Mouse (Mus musculus) heart, embryonic 14.5 days (tissue): ENCODE measurements around the gene Cnot2. TPM values are rescaled to one million over a fixed set of nuclear protein-coding genes. Genes with fewer than 3 reads are reported as not detected.

Experiments
- ATAC-seq: fragments of 200-750 bp; cut with Nextera tagmentation; 2 replicates; pipeline ENCODE4 v1.8.0; 2017; ENCODE audit warnings: low read depth, moderate TSS enrichment; ENCODE audit not compliant: insufficient number of reproducible peaks, insufficient read depth, low FRiP score
- H3K27ac ChIP-seq, 2 experiments: fragments of 200-500 bp in 1 of 2; fragments of 300-500 bp in 1 of 2; sonication (generic) in 1 of 2; replicated peaks in 1 of 2; 2 replicates each; pipeline ENCODE4 v1.5.1; 2012 to 2014; ENCODE audit warnings: low read depth in 2 of 2, low read length in 2 of 2, control low read depth in 1 of 2, mild to moderate bottlenecking in 1 of 2, mixed read lengths in 1 of 2; ENCODE audit not compliant: control insufficient read depth in 1 of 2, insufficient read depth in 1 of 2
- H3K27me3 ChIP-seq: fragments of 300-500 bp; sonication (generic); 2 replicates; pipeline ENCODE4 v1.6.1; 2014; ENCODE audit warnings: mild to moderate bottlenecking, low read length, control low read depth; ENCODE audit not compliant: control insufficient read depth, insufficient read depth
- H3K36me3 ChIP-seq: fragments of 300-500 bp; sonication (generic); 2 replicates; pipeline ENCODE4 v1.6.1; 2014; ENCODE audit warnings: mild to moderate bottlenecking, control low read depth, low read length, mixed read lengths; ENCODE audit not compliant: control insufficient read depth, insufficient read depth
- H3K4me1 ChIP-seq, 2 experiments: fragments of 200-500 bp in 1 of 2; fragments of 300-500 bp in 1 of 2; sonication (generic) in 1 of 2; 2 replicates each; pipeline ENCODE4 v1.6.1; 2012 to 2014; ENCODE audit warnings: low read length in 2 of 2, control low read depth in 1 of 2, mixed read lengths in 1 of 2; ENCODE audit not compliant: control insufficient read depth in 2 of 2, insufficient read depth in 2 of 2
- H3K4me2 ChIP-seq: fragments of 300-500 bp; sonication (generic); 2 replicates; pipeline ENCODE4 v1.6.1; 2014; ENCODE audit warnings: mild to moderate bottlenecking, low read length
- H3K4me3 ChIP-seq, 2 experiments: fragments of 200-500 bp in 1 of 2; fragments of 300-500 bp in 1 of 2; sonication (generic) in 1 of 2; 2 replicates each; pipeline ENCODE4 v1.5.1; 2012 to 2014; ENCODE audit warnings: low read length in 2 of 2, mild to moderate bottlenecking in 2 of 2, control low read depth in 1 of 2, low read depth in 1 of 2, moderate library complexity in 1 of 2; ENCODE audit not compliant: control insufficient read depth in 1 of 2, insufficient read depth in 1 of 2
- H3K9ac ChIP-seq: fragments of 300-500 bp; sonication (generic); 2 replicates; pipeline ENCODE4 v1.6.1; 2014; ENCODE audit warnings: mild to moderate bottlenecking, low read length
- H3K9me3 ChIP-seq: fragments of 300-500 bp; sonication (generic); 2 replicates; pipeline ENCODE4 v1.6.1; 2016; ENCODE audit warnings: low read length, control low read depth; ENCODE audit not compliant: control insufficient read depth
- whole genome bisulfite sequencing: fragments of 180-500 bp; shearing (Covaris S2); extraction: QIAGEN DNeasy Blood & Tissue Kit; methylation state at CpG from one replicate; pipeline ENCODE4 v1.1.7; 2014; 5-methylcytosine and 5-hydroxymethylcytosine counted together
- polyA plus RNA-seq: library from polyadenylated mRNA; unstranded; fragments of >200 nt; fragmentation: Nextera tagmentation; extraction: Ambion mirVana; gene quantifications from 2 replicates; pipeline ENCODE4 v1.2.1, GENCODE M21; 2014

The Cnot2 gene
- polyA plus RNA-seq, 1 experiment from 2014 or later = 78.2 TPM

DNA sequence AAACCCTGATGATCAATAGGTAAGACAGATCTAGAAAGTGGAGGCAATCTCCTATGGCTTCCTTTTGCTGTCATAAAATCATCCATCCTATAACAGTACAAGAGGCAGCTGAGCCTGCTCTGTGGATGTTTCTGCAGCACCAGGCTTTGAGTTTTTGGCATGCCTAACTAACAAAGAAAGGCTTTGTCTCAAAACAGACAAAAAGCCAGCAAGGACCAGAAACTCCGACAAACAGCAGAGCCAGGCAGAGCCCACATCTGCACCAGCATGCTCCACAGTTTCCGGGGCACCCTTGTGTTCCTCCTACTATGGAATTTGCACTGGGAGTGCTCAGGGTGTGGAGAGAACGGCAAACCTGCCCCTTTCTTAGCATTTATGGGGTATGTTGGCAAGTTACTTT lies 47.0 kb downstream of the Cnot2 start:
- H3K36me3 ChIP-seq = peaks cover 3% of the 10 kb centered on the region; the same call in 1 of the 2 replicates
- H3K9ac ChIP-seq = no peak overlapping the region
- no peak overlapping the region for H3K4me2 ChIP-seq
- no peaks in the 10 kb centered on the region for H3K27me3 ChIP-seq
- WGBS = 52% methylated on average over 3 of the region's 3 CpGs
- no peak overlapping the region for H3K4me3 ChIP-seq
- no peaks in the 10 kb centered on the region for H3K9me3 ChIP-seq
- ATAC-seq = no peak
- H3K27ac ChIP-seq = no peak overlapping the region
- H3K4me1 ChIP-seq = peaks cover 2 to 16% of the 10 kb centered on the region in 2 experiments; a peak in 3 of 4 replicates

GRCm38 (mm10) chr10:116532561-116532960 lies 48.8 kb downstream of the Cnot2 start:
- peaks cover 2 to 11% of the 10 kb centered on the region in 2 experiments; a peak in 3 of 4 replicates for H3K4me1 ChIP-seq
- H3K9me3 ChIP-seq = no peaks in the 10 kb centered on the region
- no peak overlapping the region for H3K4me2 ChIP-seq
- H3K36me3 ChIP-seq = peaks cover 5% of the 10 kb centered on the region; the same call in 1 of the 2 replicates
- no peak overlapping the region for H3K9ac ChIP-seq
- H3K4me3 ChIP-seq = no peak overlapping the region
- 69% methylated on average over 3 of the region's 3 CpGs for WGBS
- ATAC-seq = no peak
- no peaks in the 10 kb centered on the region for H3K27me3 ChIP-seq
- no peak overlapping the region for H3K27ac ChIP-seq

DNA sequence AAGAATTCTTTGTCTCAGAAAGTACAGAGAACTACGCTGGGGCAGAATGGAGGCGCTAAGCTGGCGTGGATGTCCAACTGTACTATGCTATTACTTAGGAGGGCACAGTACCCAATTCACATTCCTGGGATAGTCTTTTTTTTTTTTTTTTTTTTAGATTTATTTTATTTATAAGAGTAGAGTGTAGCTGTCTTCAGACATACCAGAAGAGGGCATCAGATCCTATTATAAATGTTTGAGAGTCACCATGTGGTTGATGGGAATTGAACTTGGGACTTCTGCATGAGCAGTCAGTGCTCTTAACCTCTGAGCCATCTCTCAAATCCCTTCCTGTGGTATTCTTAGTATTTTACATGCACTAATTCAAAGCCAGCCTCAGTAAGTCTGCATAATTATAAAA lies 50.2 kb downstream of the Cnot2 start:
- H3K27ac ChIP-seq = no peak overlapping the region

DNA sequence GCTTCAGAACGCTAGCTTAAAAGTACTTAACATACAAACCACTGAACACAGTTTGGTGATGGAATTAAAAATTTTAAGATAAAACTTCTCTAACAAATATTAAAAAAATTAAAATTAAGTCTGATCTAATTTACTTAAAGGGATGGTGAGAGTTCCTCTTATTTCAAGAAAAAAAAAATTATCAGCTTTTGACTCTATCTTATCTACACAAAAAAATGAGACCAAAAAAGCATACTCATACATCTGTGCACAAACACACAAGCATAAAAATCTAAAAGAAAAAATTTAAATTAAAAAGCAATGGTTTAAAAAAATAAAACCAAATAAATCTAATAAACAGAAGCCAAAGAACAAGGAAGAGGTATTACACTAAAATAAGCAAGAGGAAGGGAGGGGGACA lies 61.7 kb downstream of the Cnot2 start:
- no peak for ATAC-seq
- WGBS = 90% methylated on average over 1 of the region's 1 CpGs

More for the DNA sequence above, 50.2 kb downstream of the Cnot2 start:
- H3K9me3 ChIP-seq = no peaks in the 10 kb centered on the region
- H3K4me3 ChIP-seq = no peak overlapping the region
- peaks cover 0 to 8% of the 10 kb centered on the region in 2 experiments; a peak in 2 of 4 replicates for H3K4me1 ChIP-seq
- no peaks in the 10 kb centered on the region for H3K27me3 ChIP-seq
- peaks cover 7% of the 10 kb centered on the region; the same call in 1 of the 2 replicates for H3K36me3 ChIP-seq
- WGBS = 96% methylated on average over 3 of the region's 3 CpGs
- no peak for ATAC-seq
- no peak overlapping the region for H3K9ac ChIP-seq
- H3K4me2 ChIP-seq = no peak overlapping the region

DNA sequence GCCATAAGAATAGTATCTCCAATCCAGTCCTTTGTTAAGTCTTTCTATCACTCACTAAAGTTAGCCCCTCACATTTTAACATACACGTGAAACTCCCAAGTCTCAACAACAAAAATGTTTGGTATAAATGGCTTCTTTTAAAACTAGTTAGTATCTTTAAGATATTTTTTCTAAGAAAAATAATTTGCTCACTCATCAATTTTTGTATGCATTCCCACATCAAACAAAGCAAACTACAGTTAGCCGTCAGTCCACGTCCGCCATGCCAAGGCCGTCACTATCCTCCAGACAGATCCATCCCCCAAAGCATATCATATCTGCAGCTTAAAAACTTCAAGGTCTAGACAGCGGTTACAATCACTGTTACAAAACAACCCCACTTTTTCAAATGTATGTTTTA lies 65.7 kb downstream of the Cnot2 start:
- H3K9ac ChIP-seq = no peak overlapping the region
- H3K36me3 ChIP-seq = 0 out of 2 replicates have a peak, but pooled peaks cover 4% of the 10 kb centered on the region
- no peaks in the 10 kb centered on the region for H3K4me1 ChIP-seq
- H3K27ac ChIP-seq = no peak overlapping the region
- H3K4me3 ChIP-seq = no peak overlapping the region
- WGBS = 88% methylated on average over 6 of the region's 6 CpGs
- H3K9me3 ChIP-seq = no peaks in the 10 kb centered on the region
- no peak overlapping the region for H3K4me2 ChIP-seq
- no peak for ATAC-seq
- H3K27me3 ChIP-seq = no peaks in the 10 kb centered on the region

More for the DNA sequence above, 61.7 kb downstream of the Cnot2 start:
- Histone ChIP-seq H3K36me3 (no peaks in the 10 kb centered on the region), H3K9me3 (no peaks in the 10 kb centered on the region), H3K4me2 (no peak overlapping the region), H3K27me3 (no peaks in the 10 kb centered on the region), H3K9ac (no peak overlapping the region), H3K4me1 (no peaks in the 10 kb centered on the region), H3K4me3 (no peak overlapping the region), H3K27ac (no peak overlapping the region)

GRCm38 (mm10) chr10:116515158-116515557 lies 66.2 kb downstream of the Cnot2 start:
- H3K4me1 ChIP-seq = no peaks in the 10 kb centered on the region
- 87% methylated on average over 4 of the region's 4 CpGs for WGBS
- no peak overlapping the region for H3K9ac ChIP-seq
- no peak for ATAC-seq
- no peak overlapping the region for H3K4me2 ChIP-seq
- no peak overlapping the region for H3K27ac ChIP-seq
- H3K36me3 ChIP-seq = 0 out of 2 replicates have a peak, but pooled peaks cover 4% of the 10 kb centered on the region
- no peaks in the 10 kb centered on the region for H3K9me3 ChIP-seq
- no peaks in the 10 kb centered on the region for H3K27me3 ChIP-seq
- H3K4me3 ChIP-seq = no peak overlapping the region

GRCm38 (mm10) chr10:116513254-116513635 lies 68.1 kb downstream of the Cnot2 start:
- Histone ChIP-seq H3K9ac (no peak overlapping the region), H3K27me3 (no peaks in the 10 kb centered on the region), H3K4me2 (no peak overlapping the region), H3K4me3 (no peak overlapping the region), H3K36me3 (0 out of 2 replicates have a peak, but pooled peaks cover 4% of the 10 kb centered on the region), H3K4me1 (no peaks in the 10 kb centered on the region), H3K9me3 (no peaks in the 10 kb centered on the region), H3K27ac (no peak overlapping the region)
- 69% methylated on average over 7 of the region's 7 CpGs for WGBS
- no peak for ATAC-seq
